Mouse (Mus musculus): ENCODE data around the gene Prkd2. TPM values are rescaled to one million over a fixed set of nuclear protein-coding genes. Genes with fewer than 3 reads are reported as not detected.

Gene Prkd2
- total and polyA plus RNA-seq, 3 experiments, result 15.3 to 26.2 (median 19.9) TPM

DNA sequence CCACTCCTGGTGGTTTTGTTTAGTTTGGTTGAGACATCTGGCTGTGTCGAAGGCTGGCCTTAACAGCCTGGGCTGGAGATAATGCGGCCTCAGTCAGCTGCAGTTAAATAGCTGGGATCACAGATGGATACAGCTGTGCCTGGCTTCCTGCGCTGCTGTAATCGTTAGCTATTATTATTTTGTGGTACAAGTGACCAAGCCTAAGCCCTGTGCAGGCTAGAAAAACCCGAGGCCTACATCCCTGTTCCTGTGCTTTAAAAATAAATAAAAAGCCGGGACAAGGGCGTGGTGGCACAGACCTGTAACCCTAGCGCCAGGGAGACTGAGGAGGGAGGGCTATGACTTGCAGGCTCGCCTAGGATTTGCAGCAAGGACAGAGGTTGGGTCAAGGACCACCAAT lies 34.1 kb upstream of the Prkd2 start:
- no peak for DNase-seq
- intact Hi-C loops (cut with DNase I), result loop anchor here (1.0 to 2.0 kb wide), 2 partner anchors 62 to 180 kb away; no protein-coding TSS in a partner anchor
- Histone ChIP-seq H3K27ac (no peak overlapping the region), H3K27me3 (ENCODE audit: control insufficient read depth, insufficient read depth, low read length) (no peaks in the 10 kb centered on the region), H3K9ac (ENCODE audit: low read depth, low read length) (no peak overlapping the region), H3K79me2 (replicated peaks; ENCODE audit: control insufficient read depth, insufficient read depth, low read length) (no peaks in the 10 kb centered on the region), H3K36me3 (ENCODE audit: control insufficient read depth, insufficient read depth, low read length) (no peaks in the 10 kb centered on the region), H3K4me3 (no peak overlapping the region), H3K4me1 (ENCODE audit: control insufficient read depth, insufficient read depth, low read length) (peaks cover 3% of the 10 kb centered on the region)
- 75% methylated on average over 9 of the region's 9 CpGs for WGBS
- TF ChIP-seq CTCF (IDR thresholded peaks at IDR 0.05) (no peak), EP300 (IDR thresholded peaks at IDR 0.05; ENCODE audit: insufficient read depth, low read depth, low read length) (no peak), POLR2A (IDR thresholded peaks at IDR 0.05; ENCODE audit: insufficient read depth, low read depth, low read length) (no peak)

DNA sequence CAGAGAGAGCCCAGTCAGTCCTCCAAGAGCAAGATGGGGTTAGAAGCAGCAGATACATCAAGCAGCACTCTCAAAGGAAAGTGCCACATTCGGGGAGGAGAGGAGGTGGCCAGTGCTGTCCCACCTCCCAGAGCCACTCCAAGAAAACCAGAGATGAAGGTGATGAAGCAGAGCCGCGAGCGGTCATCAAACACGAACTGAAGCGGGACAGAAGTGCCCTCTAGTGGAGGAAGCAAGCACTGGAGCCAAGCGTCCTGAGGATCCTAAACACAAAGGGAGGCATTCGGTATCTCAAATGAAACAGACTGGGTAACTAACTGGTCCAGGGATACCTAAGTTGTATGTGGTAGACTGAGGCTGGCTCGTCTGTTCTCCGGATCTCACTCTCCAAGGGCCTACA lies 33.0 kb upstream of the Prkd2 start:
- no peaks in the 10 kb centered on the region for H3K79me2 ChIP-seq (replicated peaks; ENCODE audit: control insufficient read depth, insufficient read depth, low read length)
- no peak overlapping the region for H3K27ac ChIP-seq
- peak; percentile 65 to 77 for DNase-seq
- intact Hi-C loops (cut with DNase I), result loop anchor here (1.0 to 5.0 kb wide), 3 partner anchors 43 to 181 kb away; no protein-coding TSS in a partner anchor
- WGBS, result 26% methylated on average over 10 of the region's 10 CpGs
- no peaks in the 10 kb centered on the region for H3K27me3 ChIP-seq (ENCODE audit: control insufficient read depth, insufficient read depth, low read length)
- no peaks in the 10 kb centered on the region for H3K36me3 ChIP-seq (ENCODE audit: control insufficient read depth, insufficient read depth, low read length)
- 0 out of 2 replicates have a peak, but pooled peaks cover 1% of the 10 kb centered on the region for H3K4me1 ChIP-seq (ENCODE audit: control insufficient read depth, insufficient read depth, low read length)
- no peak overlapping the region for H3K4me3 ChIP-seq
- TF ChIP-seq EP300 (IDR thresholded peaks at IDR 0.05; ENCODE audit: insufficient read depth, low read depth, low read length), result peak; percentile 86
- TF ChIP-seq CTCF (IDR thresholded peaks at IDR 0.05), result peak; percentile 99; the same call in 1 of the 2 replicates
- no peak for TF ChIP-seq POLR2A (IDR thresholded peaks at IDR 0.05; ENCODE audit: insufficient read depth, low read depth, low read length)
- no peak overlapping the region for H3K9ac ChIP-seq (ENCODE audit: low read depth, low read length)

DNA sequence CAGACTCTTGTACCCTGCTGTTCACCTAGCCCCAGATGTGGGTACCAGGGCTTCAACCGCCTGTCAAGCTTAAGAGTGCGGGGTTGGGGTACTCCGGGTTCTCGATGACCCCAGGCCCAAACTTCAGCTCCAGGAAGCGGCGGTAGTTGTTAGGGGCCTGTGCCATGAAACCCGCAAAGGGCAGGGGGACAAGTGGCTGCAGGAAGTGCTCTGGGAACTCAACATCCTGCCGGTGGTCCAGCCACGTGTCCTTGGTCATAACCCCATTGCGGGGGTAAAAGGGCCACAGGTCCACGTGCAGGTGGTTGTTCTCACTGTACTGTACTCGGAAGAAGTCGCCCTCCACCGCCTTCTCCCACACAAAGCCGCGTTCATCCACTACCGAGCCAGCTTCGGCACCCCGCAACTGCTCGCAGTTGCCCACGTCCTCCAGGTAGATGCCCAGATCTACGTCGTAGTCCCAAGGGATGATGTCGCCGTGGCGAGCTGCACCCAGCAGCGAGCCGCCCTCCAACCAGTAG lies 32.2 kb upstream of the Prkd2 start:
- Histone ChIP-seq H3K36me3 (ENCODE audit: control insufficient read depth, insufficient read depth, low read length) (no peaks in the 10 kb centered on the region), H3K79me2 (replicated peaks; ENCODE audit: control insufficient read depth, insufficient read depth, low read length) (no peaks in the 10 kb centered on the region), H3K27me3 (ENCODE audit: control insufficient read depth, insufficient read depth, low read length) (no peaks in the 10 kb centered on the region), H3K4me1 (ENCODE audit: control insufficient read depth, insufficient read depth, low read length) (0 out of 2 replicates have a peak, but pooled peaks cover 1% of the 10 kb centered on the region), H3K27ac (no peak overlapping the region), H3K9ac (ENCODE audit: low read depth, low read length) (no peak overlapping the region), H3K4me3 (no peak overlapping the region)
- no peak for DNase-seq
- 87% methylated on average over 28 of the region's 28 CpGs for WGBS
- TF ChIP-seq CTCF (IDR thresholded peaks at IDR 0.05), result no peak
- no peak for TF ChIP-seq POLR2A (IDR thresholded peaks at IDR 0.05; ENCODE audit: insufficient read depth, low read depth, low read length)
- no peak for TF ChIP-seq EP300 (IDR thresholded peaks at IDR 0.05; ENCODE audit: insufficient read depth, low read depth, low read length)
- intact Hi-C loops (cut with DNase I), result loop anchor here (5.0 kb wide), 1 partner anchor 42 kb away; no protein-coding TSS in a partner anchor

DNA sequence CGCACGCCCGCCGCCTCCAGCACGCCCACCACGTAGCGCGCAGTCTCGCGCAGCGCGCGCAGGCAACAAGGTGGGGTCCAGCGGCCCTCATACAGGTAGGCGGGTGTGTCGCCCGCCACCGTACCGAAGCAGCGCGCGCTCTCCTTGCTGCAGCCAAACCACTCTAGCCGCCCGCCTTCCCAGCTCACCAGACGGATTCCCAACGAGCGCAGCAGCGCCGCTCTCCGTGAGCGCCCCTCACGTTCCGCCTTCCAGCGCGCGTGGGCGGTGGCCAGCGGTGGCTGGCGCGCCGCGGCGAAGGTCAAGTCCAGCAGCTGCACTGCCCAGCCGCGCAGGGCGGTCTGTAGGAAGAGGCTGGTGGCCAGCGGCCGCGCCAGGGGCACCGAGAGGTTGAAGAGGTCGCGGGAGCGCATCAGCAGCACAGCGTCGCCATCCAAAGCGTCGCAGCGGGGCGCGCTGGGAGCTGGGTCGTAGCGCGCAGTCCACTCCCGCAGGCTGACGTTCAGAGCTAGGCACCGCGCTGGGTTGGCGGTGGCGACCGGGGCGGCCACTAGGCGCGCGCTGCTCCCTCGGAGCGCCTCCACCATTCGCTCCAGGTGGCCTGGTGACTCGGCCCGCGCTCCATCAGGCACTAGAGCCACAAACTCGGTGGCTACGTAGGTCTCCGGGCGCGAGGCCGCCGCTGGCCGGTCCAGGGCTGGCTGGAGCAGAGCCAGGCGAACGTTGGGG lies 31.6 kb upstream of the Prkd2 start:
- no peak for TF ChIP-seq POLR2A (IDR thresholded peaks at IDR 0.05; ENCODE audit: insufficient read depth, low read depth, low read length)
- no peak for TF ChIP-seq EP300 (IDR thresholded peaks at IDR 0.05; ENCODE audit: insufficient read depth, low read depth, low read length)
- TF ChIP-seq CTCF (IDR thresholded peaks at IDR 0.05), result no peak
- no peaks in the 10 kb centered on the region for H3K27me3 ChIP-seq (ENCODE audit: control insufficient read depth, insufficient read depth, low read length)
- no peaks in the 10 kb centered on the region for H3K79me2 ChIP-seq (replicated peaks; ENCODE audit: control insufficient read depth, insufficient read depth, low read length)
- H3K4me3 ChIP-seq, result no peak overlapping the region
- no peak overlapping the region for H3K9ac ChIP-seq (ENCODE audit: low read depth, low read length)
- no peak overlapping the region for H3K27ac ChIP-seq
- H3K36me3 ChIP-seq (ENCODE audit: control insufficient read depth, insufficient read depth, low read length), result no peaks in the 10 kb centered on the region
- 67% methylated on average over 90 of the region's 90 CpGs for WGBS
- peaks cover 1% of the 10 kb centered on the region; the same call in 1 of the 2 replicates for H3K4me1 ChIP-seq (ENCODE audit: control insufficient read depth, insufficient read depth, low read length)
- intact Hi-C loops (cut with DNase I), result loop anchor here (5.0 kb wide), 1 partner anchor 41 kb away; no protein-coding TSS in a partner anchor
- DNase-seq, result no peak

DNA sequence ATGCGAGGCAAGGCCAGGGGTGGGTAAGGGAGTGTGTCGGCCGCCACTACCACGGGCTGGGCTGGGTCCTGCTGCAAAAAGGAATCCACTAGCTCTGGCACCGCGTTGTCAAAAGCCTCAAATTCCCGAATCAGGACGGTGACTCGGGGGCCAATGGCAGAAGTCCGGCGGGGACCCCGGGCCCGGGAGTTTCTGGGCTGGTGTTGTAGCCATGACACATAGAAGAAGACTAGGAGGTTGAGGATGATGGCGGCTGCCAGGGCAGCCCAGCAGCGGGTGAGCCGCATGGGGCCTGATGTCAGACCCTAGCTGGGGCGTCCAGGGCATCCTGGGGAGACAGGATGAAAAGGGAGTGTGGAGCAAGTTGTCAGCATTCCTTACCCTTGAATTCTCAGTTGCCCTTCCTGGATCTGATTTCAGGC lies 31.0 kb upstream of the Prkd2 start:
- Histone ChIP-seq H3K36me3 (ENCODE audit: control insufficient read depth, insufficient read depth, low read length) (no peaks in the 10 kb centered on the region), H3K4me1 (ENCODE audit: control insufficient read depth, insufficient read depth, low read length) (peaks cover 1% of the 10 kb centered on the region; the same call in 1 of the 2 replicates), H3K9ac (ENCODE audit: low read depth, low read length) (no peak overlapping the region), H3K27me3 (ENCODE audit: control insufficient read depth, insufficient read depth, low read length) (no peaks in the 10 kb centered on the region), H3K4me3 (no peak overlapping the region), H3K27ac (no peak overlapping the region), H3K79me2 (replicated peaks; ENCODE audit: control insufficient read depth, insufficient read depth, low read length) (peaks cover under 1% of the 10 kb centered on the region)
- WGBS, result 79% methylated on average over 17 of the region's 17 CpGs
- intact Hi-C loops (cut with DNase I), result loop anchor here (2.0 to 5.0 kb wide), 2 partner anchors 41 to 81 kb away; no protein-coding TSS in a partner anchor
- TF ChIP-seq POLR2A (IDR thresholded peaks at IDR 0.05; ENCODE audit: insufficient read depth, low read depth, low read length) (no peak), EP300 (IDR thresholded peaks at IDR 0.05; ENCODE audit: insufficient read depth, low read depth, low read length) (no peak), CTCF (IDR thresholded peaks at IDR 0.05) (no peak)
- DNase-seq, result no peak

DNA sequence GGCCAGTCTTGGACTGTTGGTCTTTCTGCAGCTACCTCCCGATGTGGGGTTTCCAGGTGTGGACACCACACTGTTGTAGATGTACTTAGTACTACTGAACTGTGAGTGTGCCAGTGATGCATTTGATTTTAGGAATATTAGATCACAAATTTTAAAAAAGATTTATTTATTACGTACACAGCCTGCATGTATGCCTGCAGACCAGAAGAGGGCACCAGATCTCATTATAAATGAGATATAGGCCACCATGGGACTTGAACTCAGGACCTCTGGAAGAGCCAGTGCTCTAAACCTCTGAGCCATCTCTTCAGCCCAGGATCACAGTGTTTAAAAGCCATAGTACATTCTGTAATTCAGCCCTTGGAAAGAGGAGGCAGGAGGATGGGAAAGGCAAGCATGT lies 30.2 kb upstream of the Prkd2 start:
- no peak for DNase-seq
- H3K9ac ChIP-seq (ENCODE audit: low read depth, low read length), result no peak overlapping the region
- peaks cover 4% of the 10 kb centered on the region for H3K4me1 ChIP-seq (ENCODE audit: control insufficient read depth, insufficient read depth, low read length)
- no peaks in the 10 kb centered on the region for H3K36me3 ChIP-seq (ENCODE audit: control insufficient read depth, insufficient read depth, low read length)
- intact Hi-C loops (cut with DNase I), result loop anchor here (2.0 to 5.0 kb wide), 2 partner anchors 40 to 80 kb away; no protein-coding TSS in a partner anchor
- TF ChIP-seq CTCF (IDR thresholded peaks at IDR 0.05) (peak; percentile 77), EP300 (IDR thresholded peaks at IDR 0.05; ENCODE audit: insufficient read depth, low read depth, low read length) (no peak)
- no peak overlapping the region for H3K27ac ChIP-seq
- WGBS, result 73% methylated on average over 2 of the region's 2 CpGs
- no peak overlapping the region for H3K4me3 ChIP-seq
- H3K79me2 ChIP-seq (replicated peaks; ENCODE audit: control insufficient read depth, insufficient read depth, low read length), result peaks cover 5% of the 10 kb centered on the region
- no peaks in the 10 kb centered on the region for H3K27me3 ChIP-seq (ENCODE audit: control insufficient read depth, insufficient read depth, low read length)

Data from heart, adult 2 months (tissue).